Mouse (Mus musculus) right cerebral cortex, adult 2 months (tissue): ENCODE results near the gene Gm49416.

Experiments used
- DNase-seq, 2 experiments: peaks; one replicate each; pipeline ENCODE4 v3.0.0; 2021 to 2022; ENCODE audit warnings: low spot score in 2 of 2

Gm49416 gene

GRCm38 (mm10) chr19:8920073-8920736, 31.5 kb downstream of the Gm49416 start, which contains the start of gene B3gat3:
Gene B3gat3, plus strand, starts transcription at chr19:8920374.
- DNase-seq: peak; percentile 93 to 97

DNA sequence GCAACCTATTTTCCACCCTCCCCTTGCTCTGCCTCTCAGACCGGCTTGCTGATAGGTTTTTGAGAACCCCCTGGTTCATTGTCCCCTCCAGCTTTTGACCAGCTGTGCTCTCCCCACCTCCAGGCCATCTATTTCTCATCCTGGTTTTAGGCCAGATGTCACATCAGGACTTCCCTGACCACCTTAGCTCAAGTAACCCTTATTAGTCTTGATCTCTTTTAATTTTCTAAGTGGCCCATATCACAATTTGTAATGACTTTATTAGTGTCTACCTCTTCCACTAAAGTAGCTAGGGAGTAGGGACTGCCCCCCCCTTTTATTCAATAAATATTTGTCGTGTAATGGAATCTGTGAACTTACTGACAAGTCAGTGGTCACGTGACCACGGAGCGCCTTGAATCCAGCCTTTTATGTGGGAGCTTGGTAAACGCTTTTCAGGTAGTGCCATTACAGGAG, 32.1 kb downstream of the Gm49416 start:
- no peak for DNase-seq

DNA sequence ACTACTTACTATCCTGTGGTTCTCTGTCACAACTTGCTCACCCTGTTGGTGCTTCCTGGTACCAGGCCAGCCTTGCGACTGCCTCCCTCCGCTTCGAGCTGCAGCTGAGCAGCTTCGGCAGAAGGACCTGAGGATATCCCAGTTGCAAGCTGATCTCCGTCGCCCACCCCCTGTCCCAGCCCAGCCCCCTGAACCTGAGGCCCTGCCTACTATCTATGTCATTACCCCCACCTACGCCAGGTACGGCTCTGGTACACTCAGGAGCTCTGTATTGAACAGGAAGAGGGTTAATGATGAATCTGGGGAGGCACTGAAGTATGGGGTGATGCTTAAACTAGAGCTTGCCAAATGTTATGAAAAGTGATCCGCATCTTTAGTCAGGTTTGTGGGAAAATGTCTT, 33.0 kb downstream of the Gm49416 start:
- DNase-seq: no peak

- DNase-seq: no peak
Measured at GRCm38 (mm10) chr19:8926766-8927165, 38.0 kb downstream of the Gm49416 start.

DNA sequence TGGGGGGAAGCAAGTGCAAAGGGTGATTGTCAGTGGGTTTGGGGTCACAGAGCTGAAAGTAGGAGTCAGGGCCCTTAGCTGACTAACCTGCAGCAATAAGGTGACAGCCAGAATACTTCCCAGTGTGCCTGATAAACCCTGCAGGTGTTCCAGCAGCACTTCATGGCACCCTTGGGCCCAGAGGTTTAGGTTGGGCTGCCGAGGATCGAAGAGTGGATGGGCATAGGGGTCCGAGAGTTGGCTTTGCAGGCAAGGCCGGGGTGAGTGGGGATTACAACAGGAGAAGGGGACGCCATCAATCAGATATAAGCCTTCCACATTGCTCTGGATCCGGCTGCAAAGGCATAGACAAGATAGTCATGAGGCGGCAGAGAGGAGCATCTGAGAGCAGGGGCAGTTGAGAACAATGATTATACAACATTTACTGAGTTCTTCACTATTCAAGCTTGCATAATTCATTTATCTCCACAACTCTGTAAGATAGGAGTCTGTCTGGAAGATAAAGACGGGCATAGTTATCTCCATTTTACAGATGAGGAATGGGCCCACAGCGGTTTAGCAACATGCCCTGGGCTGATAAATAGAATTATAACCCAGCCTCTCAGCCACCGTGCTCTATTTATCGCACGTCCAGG, 39.3 kb downstream of the Gm49416 start:
- no peak for DNase-seq

DNA sequence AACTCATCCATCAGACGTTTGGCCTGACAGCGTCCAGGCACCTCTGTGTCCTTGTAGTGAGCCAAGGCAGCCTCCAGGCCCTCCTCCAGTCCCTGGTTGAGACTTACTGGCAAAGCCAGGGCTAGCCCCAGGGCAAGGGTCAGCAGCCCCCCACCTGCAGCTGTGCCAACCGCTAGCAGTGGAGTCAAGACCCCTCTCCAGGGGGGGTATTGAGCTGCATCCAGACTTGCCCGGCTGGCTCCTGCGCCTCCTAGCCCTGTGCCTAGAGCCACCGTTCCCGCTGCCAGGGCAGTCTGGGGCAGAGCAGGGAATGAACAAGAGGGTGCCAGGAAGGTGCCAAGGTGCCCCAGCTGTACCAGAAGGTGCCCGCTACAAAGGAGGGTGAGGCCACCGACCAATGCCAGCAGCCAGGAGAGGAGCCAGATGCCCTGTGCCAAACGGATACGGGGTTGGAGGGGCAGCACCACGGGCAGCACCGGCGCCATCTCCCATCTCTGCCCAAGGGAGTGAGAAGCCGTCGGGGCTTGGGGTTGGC, 40.0 kb downstream of the Gm49416 start:
- no peak for DNase-seq

GRCm38 (mm10) chr19:8929224-8930088, 40.7 kb downstream of the Gm49416 start, which contains the start of the genes Rom1 and Eml3:
Gene Rom1, minus strand, starts transcription at chr19:8929356.
Gene Eml3, plus strand, starts transcription at chr19:8929552.
- peak; percentile 42 to 65 for DNase-seq

GRCm38 (mm10) chr19:8930117-8930516, 41.4 kb downstream of the Gm49416 start:
- DNase-seq: no peak

GRCm38 (mm10) chr19:8930771-8931170, 42.0 kb downstream of the Gm49416 start:
- DNase-seq: no peak

- no peak for DNase-seq
Measured at GRCm38 (mm10) chr19:8936736-8937135, 48.0 kb downstream of the Gm49416 start.

DNA sequence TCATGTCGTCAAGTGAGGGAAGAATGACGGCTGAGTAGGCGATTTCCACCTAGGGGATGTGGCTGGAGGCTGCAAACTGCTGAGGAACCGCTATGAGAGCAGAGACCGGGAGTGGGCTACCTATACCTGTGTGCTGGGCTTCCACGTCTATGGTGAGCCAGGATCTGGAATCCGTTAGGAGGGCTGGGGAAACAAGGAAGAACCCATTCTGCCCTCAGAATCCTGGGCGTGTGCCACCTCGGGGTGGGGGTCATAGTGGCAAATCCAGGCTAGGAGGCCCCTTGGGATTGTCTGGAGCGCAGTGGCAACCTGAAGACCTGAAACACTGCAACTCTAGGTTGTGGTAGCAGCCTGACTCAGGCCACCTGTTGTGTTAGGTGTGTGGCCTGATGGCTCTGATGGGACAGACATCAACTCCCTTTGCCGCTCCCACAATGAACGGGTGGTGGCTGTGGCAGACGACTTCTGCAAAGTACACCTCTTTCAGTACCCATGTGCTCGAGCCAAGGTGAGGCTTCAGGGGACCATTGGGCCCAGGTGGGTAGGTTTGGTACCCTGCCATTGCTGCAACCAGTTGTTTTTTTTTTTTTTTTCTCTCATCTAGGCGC, 51.9 kb downstream of the Gm49416 start:
- DNase-seq: no peak

DNA sequence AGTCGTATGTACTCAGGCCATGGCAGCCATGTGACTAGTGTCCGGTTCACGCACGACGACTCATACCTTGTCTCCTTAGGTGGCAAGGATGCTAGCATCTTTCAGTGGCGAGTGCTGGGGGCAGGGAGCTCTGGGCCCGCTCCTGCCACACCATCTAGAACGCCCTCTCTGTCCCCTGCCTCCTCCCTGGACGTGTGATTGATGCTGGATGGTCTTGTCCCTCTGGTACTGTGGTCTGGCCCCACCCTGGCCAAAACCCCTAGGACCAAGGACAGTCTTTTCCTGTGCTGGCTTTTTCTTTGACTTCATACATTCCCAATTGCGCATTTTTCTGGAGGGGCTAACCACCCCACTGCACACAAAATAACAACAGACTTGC, 52.4 kb downstream of the Gm49416 start:
- DNase-seq: no peak

DNA sequence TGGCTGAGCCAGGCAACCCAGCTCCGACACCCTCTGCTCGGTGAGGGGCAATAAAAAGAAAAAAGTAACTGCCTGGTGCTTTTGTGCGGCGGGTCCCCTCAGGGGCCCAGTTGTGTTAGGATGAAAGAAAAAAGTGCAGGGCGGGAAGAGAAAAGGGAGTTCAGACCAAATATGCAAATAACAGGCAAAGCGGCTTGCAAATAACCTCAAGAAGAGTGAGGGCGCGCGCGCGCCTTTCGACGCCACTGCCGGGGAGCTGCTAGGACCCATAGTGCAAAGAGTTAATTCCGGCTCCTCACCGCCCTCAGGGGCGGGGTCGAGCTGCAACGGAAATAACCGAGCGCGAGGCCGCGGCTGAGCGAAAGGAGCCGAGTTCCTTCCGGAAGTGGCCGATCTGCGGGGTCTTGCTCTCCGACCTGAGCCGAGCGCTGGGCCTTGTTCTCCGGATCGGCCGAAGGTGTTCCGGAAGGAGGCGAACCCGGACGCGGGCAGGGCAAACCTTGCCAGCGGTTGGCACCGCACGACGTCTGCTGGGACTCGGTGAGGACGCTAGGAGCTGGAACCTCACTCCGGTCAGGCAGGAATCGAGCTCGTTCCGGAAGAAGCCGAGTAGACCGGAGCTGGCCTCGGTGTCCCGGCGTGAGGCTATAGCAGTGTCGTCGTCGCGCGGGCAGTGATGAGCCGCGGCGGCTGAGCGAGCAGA, 52.9 kb downstream of the Gm49416 start, which contains the start of gene Mta2:
TSS of gene Mta2 (plus strand) at position 361 of the 703 bp plus-strand sequence.
- DNase-seq: peak; percentile 93 to 94

- DNase-seq: peak; percentile 54 to 59
Measured at GRCm38 (mm10) chr19:8942276-8942964, 53.7 kb downstream of the Gm49416 start.

DNA sequence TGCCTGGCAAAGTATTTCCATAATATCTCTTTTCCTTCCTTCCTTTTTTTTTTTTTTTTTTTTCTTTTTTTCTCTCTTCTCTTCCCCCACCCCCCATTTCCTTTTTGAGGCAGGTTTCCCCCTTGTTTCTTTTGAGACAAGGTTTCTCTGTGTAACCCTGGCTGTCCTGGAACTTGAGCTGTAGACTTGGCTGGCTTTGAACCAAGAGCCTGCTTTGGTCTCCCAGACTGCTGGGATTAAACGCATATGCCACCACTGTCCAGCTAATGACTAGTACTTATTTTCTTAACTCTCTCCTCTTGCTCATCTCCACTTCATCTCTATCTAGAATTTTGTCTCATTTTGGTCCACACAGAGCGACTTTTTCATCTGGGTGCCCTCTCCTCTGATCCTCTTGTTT, 54.3 kb downstream of the Gm49416 start:
- no peak for DNase-seq

DNA sequence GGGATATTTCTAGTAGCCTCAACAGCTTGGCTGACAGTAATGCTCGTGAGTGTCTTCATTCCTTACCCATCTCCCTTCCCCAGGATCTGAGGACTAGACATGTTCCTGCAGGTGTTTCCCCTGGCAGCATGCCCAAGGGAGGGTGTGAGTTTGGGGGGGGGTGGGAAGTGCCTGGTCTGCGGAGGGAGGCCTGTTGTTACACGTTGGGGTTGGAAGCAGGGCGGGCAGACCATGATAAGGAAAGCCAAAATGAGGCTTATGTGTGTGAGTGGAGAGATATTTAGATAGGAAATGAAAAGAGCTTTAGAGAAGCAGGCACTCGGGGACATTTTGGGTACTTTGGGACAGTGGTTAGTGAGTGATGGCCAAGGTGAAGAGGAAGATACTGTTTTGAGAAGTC, 55.3 kb downstream of the Gm49416 start:
- DNase-seq: no peak

- DNase-seq: no peak
Measured at GRCm38 (mm10) chr19:8944750-8945149, 56.0 kb downstream of the Gm49416 start.
